Mouse (Mus musculus): Measurements from ENCODE around the gene Ccdc154.

Ccdc154 gene

GRCm38 (mm10) chr17:25162161-25162560, at the start of gene Ccdc154:
Ccdc154 (plus strand) TSS chr17:25162461.
- POLR2A ChIA-PET = interaction anchor here in 1 of 4 experiments (0.9 to 1.8 kb wide), 7 partner anchors 9 to 81 kb away, joined by 3 to 5 read pairs (median 4); partner anchors contain the start of gene BC003965
- CTCF ChIA-PET = no interaction called here

DNA sequence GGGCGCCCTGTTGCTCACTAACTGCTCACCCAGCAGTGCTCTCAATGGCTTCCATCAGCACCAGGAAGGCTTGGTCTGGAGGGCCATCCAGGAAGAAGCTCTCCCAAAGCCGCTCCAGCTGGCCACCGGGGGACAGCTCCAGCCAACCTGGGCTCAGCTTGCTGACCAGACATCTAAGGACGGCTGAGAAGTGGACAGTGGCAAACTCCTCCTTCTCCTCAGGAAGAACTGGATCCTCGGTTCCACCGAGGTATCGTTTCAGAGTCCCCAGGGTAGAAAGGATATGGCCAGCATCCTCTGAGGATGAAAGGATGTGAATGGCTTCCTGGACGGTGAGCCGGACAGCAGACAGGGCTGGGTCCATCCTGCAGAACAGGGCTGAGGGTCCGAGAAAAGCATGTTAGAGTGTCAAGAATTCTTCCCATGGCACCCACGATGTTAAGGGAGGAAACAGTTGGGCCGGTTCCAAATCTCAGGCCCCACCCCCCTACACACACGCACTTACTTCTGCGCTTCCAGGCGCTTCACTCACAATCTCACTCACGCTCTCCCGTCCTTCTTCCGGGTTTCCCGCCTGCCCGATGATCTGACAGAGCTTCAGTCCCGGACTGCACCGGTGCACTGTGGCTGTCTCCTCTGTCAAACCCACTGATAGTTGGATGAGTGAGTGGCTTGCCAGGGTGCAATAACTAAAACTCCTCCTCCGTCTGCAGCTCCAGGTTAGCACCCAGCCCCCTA, 47.2 kb upstream of the Ccdc154 start:
- POLR2A ChIA-PET = interaction anchor here in 3 of 4 experiments (0.6 to 3.1 kb wide), 7 partner anchors 9 to 456 kb away, joined by 3 to 11 read pairs (median 3); partner anchors contain the start of genes BC003965 (in 2 of the 3), Sox8 (in 1 of the 3) and Ube2i (in 1 of the 3)

DNA sequence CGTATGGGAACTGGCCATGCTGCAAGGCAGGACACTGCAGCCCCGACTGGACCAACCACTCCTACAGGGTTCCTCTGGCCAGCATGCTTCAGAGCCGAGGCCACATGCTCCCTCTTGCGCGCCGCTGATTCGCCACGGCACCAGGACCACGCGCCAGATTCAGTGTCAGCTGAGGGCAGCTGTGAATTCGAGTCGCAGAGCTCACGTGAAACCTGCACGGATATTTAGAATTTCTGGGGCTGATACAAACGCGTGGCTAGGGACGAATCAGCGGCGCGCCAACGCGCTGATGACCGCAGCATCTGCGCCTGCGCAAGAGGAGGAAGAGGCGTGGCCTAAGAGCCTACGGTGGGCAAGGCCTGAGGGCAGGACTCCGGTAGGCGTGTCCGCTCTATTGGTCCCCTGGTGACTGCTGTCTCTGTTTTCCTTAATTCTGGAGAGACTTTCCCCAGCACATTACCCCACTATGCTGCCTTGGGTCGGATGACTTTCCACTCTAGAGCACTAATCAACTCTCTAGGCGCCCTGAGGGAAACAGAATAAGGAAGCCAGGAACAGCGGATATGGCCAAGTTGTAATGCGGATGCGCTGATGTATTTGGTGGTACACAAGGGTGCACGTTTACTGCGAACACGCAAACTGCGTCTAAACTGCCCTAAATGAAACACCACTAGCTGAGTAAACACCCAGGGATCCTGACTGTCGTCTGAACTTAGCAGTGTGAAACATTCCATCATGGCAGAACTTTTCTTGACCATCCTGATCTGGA, 46.4 kb upstream of the Ccdc154 start, which contains the start of gene Telo2:
Telo2 (minus strand) TSS at position 304 of the 769 bp plus-strand sequence.
- CTCF ChIA-PET = interaction anchor here in 3 of 4 experiments (0.6 to 2.2 kb wide), 8 partner anchors 11 to 246 kb away, joined by 3 to 12 read pairs (median 3); partner anchors contain the start of genes Eme2 (in 1 of the 3), Gnptg (in 1 of the 3), Mrps34 (in 1 of the 3) and Tsr3 (in 1 of the 3)
- POLR2A ChIA-PET = interaction anchor here in 3 of 4 experiments (0.6 to 3.1 kb wide), 13 partner anchors 9 to 455 kb away, joined by 3 to 11 read pairs (median 3); partner anchors contain the start of genes BC003965 (in 2 of the 3), Gnptg (in 1 of the 3), Sox8 (in 1 of the 3) and Spsb3 (in 1 of the 3)

More for the DNA sequence above, 47.2 kb upstream of the Ccdc154 start:
- CTCF ChIA-PET = interaction anchor here in 1 of 4 experiments (0.6 kb wide), 1 partner anchor 220 kb away, joined by 3 read pairs; the partner anchor contains the start of genes Eme2 and Mrps34

DNA sequence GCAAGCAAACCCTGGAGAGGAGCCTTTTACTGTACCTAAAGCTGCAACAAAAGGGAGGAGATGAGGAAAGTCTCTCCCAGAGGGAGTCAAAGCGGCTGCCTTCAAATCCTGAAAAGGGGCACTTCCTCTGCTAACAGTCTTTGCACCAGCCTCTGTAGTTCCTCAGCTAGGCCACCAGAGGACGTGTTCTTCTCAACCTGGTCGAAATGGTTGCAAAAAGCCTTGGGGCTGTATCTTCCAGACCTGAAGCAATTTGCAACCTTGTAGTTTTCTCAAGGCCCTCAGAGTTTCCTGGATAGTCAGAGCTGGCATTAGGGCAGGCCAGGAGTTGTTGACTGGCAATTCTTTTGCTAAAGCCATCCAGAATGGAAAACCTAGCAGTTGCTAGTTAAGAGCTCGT, 45.0 kb upstream of the Ccdc154 start:
- POLR2A ChIA-PET = interaction anchor here in 3 of 4 experiments (0.6 to 3.1 kb wide), 20 partner anchors 7 to 751 kb away, joined by 3 to 13 read pairs (median 4); partner anchors contain the start of genes Clcn7 (in 2 of the 3), BC003965 (in 1 of the 3), Mcrip2 (in 1 of the 3) and Ube2i (in 1 of the 3)
- CTCF ChIA-PET = interaction anchor here (0.5 to 2.2 kb wide), 21 partner anchors 10 to 1127 kb away, joined by 3 to 13 read pairs (median 3); partner anchors contain the start of genes Fam234a (in 1 of the 4), Gnptg (in 1 of the 4), Tsr3 (in 1 of the 4) and Ube2i (in 1 of the 4)

DNA sequence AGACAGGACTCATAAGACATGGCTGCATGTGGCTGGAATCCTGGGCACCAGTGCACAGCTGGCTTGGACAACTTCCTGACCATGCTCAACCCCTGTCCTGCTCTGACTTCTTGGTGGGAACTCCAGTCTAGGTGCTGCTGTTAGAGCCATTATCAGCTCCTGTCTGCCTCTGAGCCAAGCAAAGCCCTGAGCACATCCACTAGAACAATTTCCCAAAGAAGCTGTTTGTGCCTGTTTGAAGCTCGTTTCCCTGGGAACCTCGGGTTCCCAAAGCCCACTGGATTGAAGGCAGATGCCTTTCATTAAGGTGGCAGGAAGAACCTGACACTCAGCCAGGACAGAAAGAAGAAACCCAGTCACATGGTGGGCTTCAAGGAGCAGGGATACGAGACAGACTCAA, 41.9 kb upstream of the Ccdc154 start, which contains the start of gene Ptx4:
Ptx4 (plus strand) TSS at position 355 of the 400 bp plus-strand sequence.
- POLR2A ChIA-PET = interaction anchor here in 3 of 4 experiments (0.6 to 0.7 kb wide), 3 partner anchors 52 to 129 kb away, joined by 3 to 5 read pairs (median 4); no protein-coding TSS in a partner anchor
- CTCF ChIA-PET = interaction anchor here in 2 of 4 experiments (0.5 to 1.3 kb wide), 3 partner anchors 9 to 241 kb away, joined by 3 to 6 read pairs (median 4); no protein-coding TSS in a partner anchor

DNA sequence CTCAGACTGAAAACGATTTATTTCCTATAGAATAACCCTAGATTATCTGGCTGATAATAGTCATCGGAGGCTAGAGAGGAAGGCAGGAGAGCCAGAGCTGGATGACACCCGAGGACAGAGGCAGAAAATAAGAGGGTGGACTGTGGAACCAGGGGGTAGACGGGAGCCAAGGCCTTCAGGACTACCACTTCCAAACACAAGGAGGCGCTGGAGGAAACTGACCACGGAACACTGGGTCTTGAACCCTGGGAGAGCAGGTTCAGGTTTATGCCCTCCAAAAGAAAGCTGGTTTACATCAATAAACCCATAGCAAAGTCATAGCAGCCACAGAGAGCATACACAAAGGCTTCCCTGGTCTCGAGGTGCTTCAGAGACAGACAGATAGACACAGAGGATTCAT, 38.3 kb upstream of the Ccdc154 start:
- CTCF ChIA-PET = interaction anchor here in 3 of 4 experiments (0.7 to 1.2 kb wide), 4 partner anchors 16 to 161 kb away, joined by 3 read pairs; no protein-coding TSS in a partner anchor
- POLR2A ChIA-PET = interaction anchor here in 1 of 4 experiments (0.6 to 2.4 kb wide), 4 partner anchors 8 to 535 kb away, joined by 3 to 11 read pairs (median 6); partner anchors contain the start of gene Telo2

- CTCF ChIA-PET = interaction anchor here in 3 of 4 experiments (0.6 kb wide), 3 partner anchors 145 to 659 kb away, joined by 3 to 4 read pairs (median 3); no protein-coding TSS in a partner anchor
- POLR2A ChIA-PET = interaction anchor here in 2 of 4 experiments (0.6 to 2.4 kb wide), 8 partner anchors 9 to 534 kb away, joined by 3 to 19 read pairs (median 4); partner anchors contain the start of genes Telo2 (in 1 of the 2) and Ube2i (in 1 of the 2)
Measured at GRCm38 (mm10) chr17:25125442-25126060, 36.7 kb upstream of the Ccdc154 start.

GRCm38 (mm10) chr17:25127079-25127478, 35.2 kb upstream of the Ccdc154 start:
- CTCF ChIA-PET = interaction anchor here in 3 of 4 experiments (0.5 to 2.1 kb wide), 11 partner anchors 10 to 878 kb away, joined by 3 to 12 read pairs (median 4); partner anchors contain the start of genes Gnptg (in 1 of the 3), Tsr3 (in 1 of the 3) and Ube2i (in 1 of the 3)
- POLR2A ChIA-PET = interaction anchor here in 3 of 4 experiments (0.5 to 2.5 kb wide), 30 partner anchors 8 to 443 kb away, joined by 3 to 19 read pairs (median 4); partner anchors contain the start of genes BC003965 (in 3 of the 3), Gnptg (in 3 of the 3), Tsr3 (in 3 of the 3) and Hs3st6 (in 1 of the 3)

GRCm38 (mm10) chr17:25127681-25128080, 34.6 kb upstream of the Ccdc154 start:
- CTCF ChIA-PET = interaction anchor here in 3 of 4 experiments (0.7 to 2.1 kb wide), 6 partner anchors 10 to 158 kb away, joined by 3 to 12 read pairs (median 5); no protein-coding TSS in a partner anchor
- POLR2A ChIA-PET = interaction anchor here in 3 of 4 experiments (0.8 to 2.5 kb wide), 19 partner anchors 9 to 375 kb away, joined by 3 to 19 read pairs (median 4); partner anchors contain the start of genes BC003965 (in 3 of the 3), Gnptg (in 1 of the 3), Hs3st6 (in 1 of the 3) and Telo2 (in 1 of the 3)

DNA sequence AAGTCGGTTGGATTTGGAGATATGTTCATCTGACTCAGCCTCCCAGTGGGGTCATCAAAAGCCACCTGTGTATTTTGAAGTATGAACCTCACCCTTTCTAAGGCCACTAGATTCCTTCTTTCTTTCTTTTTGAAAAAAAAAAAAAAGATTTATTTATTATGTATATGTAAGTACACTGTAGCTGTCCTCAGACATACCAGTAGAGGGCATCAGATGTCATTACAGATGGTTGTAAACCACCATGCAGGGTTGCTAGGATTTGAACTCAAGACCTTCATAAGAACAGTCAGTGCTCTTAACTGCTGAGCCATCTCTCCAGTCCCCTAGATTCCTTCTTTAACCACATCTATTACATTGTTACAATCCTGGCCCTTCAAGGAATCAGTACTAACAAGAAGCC, 32.2 kb upstream of the Ccdc154 start:
- ChIA-PET POLR2A (interaction anchor here in 2 of 4 experiments (1.1 to 1.7 kb wide), 5 partner anchors 10 to 105 kb away, joined by 3 to 4 read pairs (median 3); no protein-coding TSS in a partner anchor), CTCF (interaction anchor here in 3 of 4 experiments (0.6 to 1.5 kb wide), 8 partner anchors 8 to 480 kb away, joined by 3 to 5 read pairs (median 4); partner anchors contain the start of gene Ptx4 (in 1 of the 3))

DNA sequence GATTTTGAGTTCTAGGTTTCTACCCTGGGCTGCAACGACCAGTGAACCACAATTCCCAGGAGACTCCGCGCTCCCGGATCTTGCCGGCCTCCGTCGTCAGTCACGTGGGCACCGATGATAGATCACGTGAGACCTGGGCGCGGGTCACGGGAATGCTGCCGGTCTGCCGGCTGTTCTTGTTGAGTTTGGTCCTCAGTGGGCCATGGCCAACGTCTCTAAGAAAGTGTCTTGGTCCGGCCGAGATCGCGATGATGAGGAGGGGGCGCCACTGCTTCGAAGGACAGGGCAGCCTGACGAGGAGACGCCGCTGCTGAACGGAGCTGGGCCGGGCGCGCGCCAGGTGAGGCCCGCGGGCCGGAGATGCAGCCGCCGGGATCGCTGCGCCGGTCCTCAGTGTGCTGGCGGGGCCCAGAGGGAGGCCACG, 29.0 kb upstream of the Ccdc154 start, which contains the start of gene Clcn7:
Clcn7 (plus strand) TSS at position 117 of the 424 bp plus-strand sequence.
- ChIA-PET CTCF (no interaction called here), POLR2A (interaction anchor here in 2 of 4 experiments (0.7 to 1.2 kb wide), 3 partner anchors 16 to 21 kb away, joined by 3 to 4 read pairs (median 3); no protein-coding TSS in a partner anchor)

GRCm38 (mm10) chr17:25135622-25136021, 26.6 kb upstream of the Ccdc154 start:
- POLR2A ChIA-PET = interaction anchor here in 3 of 4 experiments (0.5 to 2.4 kb wide), 10 partner anchors 8 to 787 kb away, joined by 3 to 7 read pairs (median 4); partner anchors contain the start of gene BC003965 (in 2 of the 3)
- CTCF ChIA-PET = no interaction called here

DNA sequence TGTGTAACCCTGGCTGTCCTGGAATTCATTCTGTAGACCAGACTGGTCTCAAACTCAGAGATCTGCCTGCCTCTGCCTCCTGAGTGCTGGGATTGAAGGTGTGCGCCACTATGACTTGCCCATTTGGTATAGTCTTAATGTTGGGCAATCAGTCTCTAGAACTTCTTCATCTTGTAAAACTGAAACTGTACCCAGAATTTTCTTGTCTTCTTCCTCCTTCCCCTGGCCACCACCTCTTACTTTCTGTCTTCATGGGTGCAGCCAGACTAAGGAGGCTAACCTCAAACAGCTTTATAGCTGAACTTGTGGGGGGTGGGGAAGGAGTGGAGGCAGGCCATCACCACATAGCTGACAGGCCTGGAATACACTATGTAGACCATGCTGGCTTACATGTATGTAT, 23.5 kb upstream of the Ccdc154 start:
- POLR2A ChIA-PET = interaction anchor here in 2 of 4 experiments (1.1 to 2.6 kb wide), 4 partner anchors 11 to 134 kb away, joined by 3 to 7 read pairs (median 4); no protein-coding TSS in a partner anchor
- CTCF ChIA-PET = interaction anchor here in 1 of 4 experiments (0.6 to 1.1 kb wide), 2 partner anchors 22 to 366 kb away, joined by 3 read pairs; no protein-coding TSS in a partner anchor

GRCm38 (mm10) chr17:25139960-25140359, 22.3 kb upstream of the Ccdc154 start:
- ChIA-PET CTCF (interaction anchor here (0.6 to 1.5 kb wide), 16 partner anchors 10 to 1369 kb away, joined by 3 to 12 read pairs (median 4); partner anchors contain the start of gene Tmem204 (in 1 of the 4)), POLR2A (interaction anchor here in 2 of 4 experiments (0.6 to 2.6 kb wide), 11 partner anchors 10 to 717 kb away, joined by 3 to 7 read pairs (median 3); partner anchors contain the start of gene BC003965 (in 1 of the 2))

GRCm38 (mm10) chr17:25163387-25163786, 1.1 kb downstream of the Ccdc154 start:
- ChIA-PET POLR2A (interaction anchor here (0.6 to 1.8 kb wide), 15 partner anchors 8 to 405 kb away, joined by 3 to 6 read pairs (median 4); partner anchors contain the start of genes BC003965 (in 3 of the 4), Gm38655 (in 1 of the 4) and Mapk8ip3 (in 1 of the 4)), CTCF (interaction anchor here in 1 of 4 experiments (1.0 to 1.4 kb wide), 2 partner anchors 39 to 46 kb away, joined by 3 to 4 read pairs; no protein-coding TSS in a partner anchor)

All from embryonic stem cell, embryonic (primary cell).